Mouse (Mus musculus) bone marrow, adult 2 months (tissue): Measurements from ENCODE around the gene Odf3l1. TPM values are rescaled to one million over a fixed set of nuclear protein-coding genes. Genes with fewer than 3 reads are reported as not detected.

Source experiments
- H3K27ac ChIP-seq: fragments of 200-500 bp; 2 replicates; pipeline ENCODE4 v1.5.1; 2012; ENCODE audit warnings: low read depth, mild to moderate bottlenecking, control low read depth, inconsistent platforms, low read length; ENCODE audit not compliant: control insufficient read depth, poor library complexity, insufficient read depth
- H3K4me1 ChIP-seq: fragments of 200-500 bp; 2 replicates; pipeline ENCODE4 v1.6.1; 2011; ENCODE audit warnings: low read length; ENCODE audit not compliant: control insufficient read depth, insufficient read depth
- H3K4me3 ChIP-seq: fragments of 200-500 bp; replicated peaks from 2 replicates; pipeline ENCODE3; 2011; ENCODE audit warnings: mild to moderate bottlenecking, low read depth, low read length, control low read depth; ENCODE audit not compliant: control insufficient read depth
- CTCF ChIP-seq: fragments of 200-500 bp; IDR thresholded peaks from 2 replicates; pipeline ENCODE4 v1.5.1; 2011; ENCODE audit warnings: low read length, control low read depth; ENCODE audit not compliant: control insufficient read depth, insufficient read depth
- POLR2A ChIP-seq: fragments of 200-500 bp; IDR thresholded peaks from 2 replicates; pipeline ENCODE4 v1.6.1; 2011; ENCODE audit warnings: low read depth, mild to moderate bottlenecking, control low read depth, low read length, borderline replicate concordance; ENCODE audit not compliant: control insufficient read depth
- WGBS: fragments of 180-500 bp; shearing (Covaris S2); methylation state at CpG from one replicate; pipeline ENCODE4 v1.1.7; 2018; 5-methylcytosine and 5-hydroxymethylcytosine counted together
- polyA plus RNA-seq: library from polyadenylated mRNA; stranded (reverse); fragments of >200 nt; gene quantifications from 2 replicates; pipeline ENCODE4 v1.2.4, GENCODE M21; 2011; ENCODE audit warnings: low replicate concordance; ENCODE audit not compliant: missing spikeins, insufficient read depth, insufficient read length

Gene Odf3l1
- polyA plus RNA-seq, 1 experiment = not detected

- Histone ChIP-seq H3K27ac (no peak overlapping the region), H3K4me1 (no peaks in the 10 kb centered on the region), H3K4me3 (no peak overlapping the region)
- TF ChIP-seq POLR2A = no peak
- 86% methylated on average over 16 of the region's 16 CpGs for WGBS
Measured at GRCm38 (mm10) chr9:56887581-56887980, 23.1 kb upstream of the Odf3l1 start.

- Histone ChIP-seq H3K27ac (no peak overlapping the region), H3K4me1 (no peaks in the 10 kb centered on the region), H3K4me3 (no peak overlapping the region)
- TF ChIP-seq POLR2A (no peak), CTCF (no peak)
- 86% methylated on average over 15 of the region's 15 CpGs for WGBS
Measured at GRCm38 (mm10) chr9:56886601-56887000, 22.1 kb upstream of the Odf3l1 start.

- H3K27ac ChIP-seq = no peak overlapping the region
- H3K4me1 ChIP-seq = no peaks in the 10 kb centered on the region
- TF ChIP-seq CTCF (peak; percentile 45; the same call in 1 of the 2 replicates), POLR2A (no peak)
- H3K4me3 ChIP-seq = no peak overlapping the region
- WGBS = 65% methylated on average over 13 of the region's 13 CpGs
Measured at GRCm38 (mm10) chr9:56886113-56886512, 21.6 kb upstream of the Odf3l1 start.

- no peak overlapping the region for H3K4me3 ChIP-seq
- H3K27ac ChIP-seq = no peak overlapping the region
- no peaks in the 10 kb centered on the region for H3K4me1 ChIP-seq
- TF ChIP-seq POLR2A (no peak), CTCF (no peak)
- 68% methylated on average over 4 of the region's 4 CpGs for WGBS
Measured at GRCm38 (mm10) chr9:56884328-56884727, 19.8 kb upstream of the Odf3l1 start.

GRCm38 (mm10) chr9:56883470-56883869 lies 19.0 kb upstream of the Odf3l1 start:
- no peaks in the 10 kb centered on the region for H3K4me1 ChIP-seq
- WGBS = 78% methylated on average over 7 of the region's 7 CpGs
- no peak for TF ChIP-seq POLR2A
- no peak for TF ChIP-seq CTCF
- no peak overlapping the region for H3K4me3 ChIP-seq
- no peak overlapping the region for H3K27ac ChIP-seq

GRCm38 (mm10) chr9:56882818-56883217 lies 18.3 kb upstream of the Odf3l1 start:
- no peaks in the 10 kb centered on the region for H3K4me1 ChIP-seq
- no peak overlapping the region for H3K27ac ChIP-seq
- no peak overlapping the region for H3K4me3 ChIP-seq
- WGBS = 36% methylated on average over 12 of the region's 12 CpGs
- no peak for TF ChIP-seq POLR2A
- no peak for TF ChIP-seq CTCF

- no peak for TF ChIP-seq CTCF
- no peak for TF ChIP-seq POLR2A
- Histone ChIP-seq H3K27ac (no peak overlapping the region), H3K4me3 (no peak overlapping the region), H3K4me1 (no peaks in the 10 kb centered on the region)
- 61% methylated on average over 4 of the region's 4 CpGs for WGBS
Measured at GRCm38 (mm10) chr9:56882283-56882682, 17.8 kb upstream of the Odf3l1 start.

GRCm38 (mm10) chr9:56881539-56882082 lies 17.1 kb upstream of the Odf3l1 start:
- Histone ChIP-seq H3K4me3 (no peak overlapping the region), H3K4me1 (no peaks in the 10 kb centered on the region), H3K27ac (no peak overlapping the region)
- WGBS = 54% methylated on average over 3 of the region's 3 CpGs
- TF ChIP-seq POLR2A (no peak), CTCF (no peak)

- H3K4me1 ChIP-seq = no peaks in the 10 kb centered on the region
- 57% methylated on average over 9 of the region's 9 CpGs for WGBS
- no peak overlapping the region for H3K4me3 ChIP-seq
- H3K27ac ChIP-seq = no peak overlapping the region
- TF ChIP-seq CTCF = no peak
- no peak for TF ChIP-seq POLR2A
Measured at GRCm38 (mm10) chr9:56880790-56881189, 16.3 kb upstream of the Odf3l1 start.
